Mouse (Mus musculus): ENCODE results near the gene Cemip.

Gene Cemip

GRCm38 (mm10) chr7:84102589-84102988, 16.3 kb upstream of the Cemip start:
- in situ Hi-C loops (cut with MboI; ENCODE audit: unreplicated experiment in 2 of 2): loop anchor here (10.0 to 25.0 kb wide), 4 partner anchors 440 to 1415 kb away; partner anchors contain the start of gene Zfand6 (in 1 of the 2)

- in situ Hi-C loops (cut with MboI; ENCODE audit: unreplicated experiment in 2 of 2): loop anchor here (10.0 to 25.0 kb wide), 4 partner anchors 438 to 1413 kb away; partner anchors contain the start of gene Zfand6 (in 1 of the 2)
Observed at GRCm38 (mm10) chr7:84100672-84101071, 14.4 kb upstream of the Cemip start.

DNA sequence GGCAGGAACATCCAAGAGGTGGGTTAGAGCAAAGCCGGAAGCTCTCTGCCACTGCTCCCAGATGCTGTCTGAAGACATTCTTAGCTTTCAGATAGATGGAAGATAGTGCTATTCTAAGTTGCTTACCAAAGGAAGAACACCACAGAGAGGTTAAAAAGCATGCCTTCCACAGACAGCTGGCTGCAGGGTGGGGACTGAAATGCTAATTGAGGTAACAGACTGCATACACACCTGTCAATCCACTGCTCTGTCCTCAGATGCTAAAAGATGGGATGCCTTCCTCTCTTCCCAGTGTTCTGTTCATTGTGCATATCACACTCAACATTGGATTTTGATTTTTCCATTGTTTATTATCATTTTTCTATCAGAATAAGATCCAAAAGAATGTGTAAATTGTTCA, 11.8 kb upstream of the Cemip start:
- in situ Hi-C loops (cut with MboI; ENCODE audit: unreplicated experiment in 2 of 2): no loop called here

DNA sequence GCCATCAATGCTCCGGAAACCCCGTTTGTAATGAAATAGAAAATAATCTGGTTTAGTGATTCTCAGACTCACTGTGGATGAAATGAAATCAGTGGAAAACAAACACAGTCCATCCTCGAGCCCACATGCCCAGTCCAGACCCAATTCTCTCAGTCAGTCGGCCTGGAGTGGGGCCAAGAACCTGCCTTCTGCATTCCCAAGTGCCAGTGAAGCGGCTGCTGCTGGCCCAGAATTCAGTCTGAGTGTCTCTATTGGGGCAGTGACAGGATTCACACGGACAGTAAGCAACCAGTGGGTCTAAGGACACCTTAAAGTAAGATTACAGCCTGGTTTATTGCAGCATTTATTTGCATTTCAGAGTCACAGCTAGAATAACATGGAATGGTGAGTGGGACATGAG, 10.2 kb upstream of the Cemip start:
- in situ Hi-C loops (cut with MboI; ENCODE audit: unreplicated experiment in 2 of 2): no loop called here

GRCm38 (mm10) chr7:84090793-84091192, 4.5 kb upstream of the Cemip start:
- in situ Hi-C loops (cut with MboI; ENCODE audit: unreplicated experiment in 2 of 2): no loop called here

DNA sequence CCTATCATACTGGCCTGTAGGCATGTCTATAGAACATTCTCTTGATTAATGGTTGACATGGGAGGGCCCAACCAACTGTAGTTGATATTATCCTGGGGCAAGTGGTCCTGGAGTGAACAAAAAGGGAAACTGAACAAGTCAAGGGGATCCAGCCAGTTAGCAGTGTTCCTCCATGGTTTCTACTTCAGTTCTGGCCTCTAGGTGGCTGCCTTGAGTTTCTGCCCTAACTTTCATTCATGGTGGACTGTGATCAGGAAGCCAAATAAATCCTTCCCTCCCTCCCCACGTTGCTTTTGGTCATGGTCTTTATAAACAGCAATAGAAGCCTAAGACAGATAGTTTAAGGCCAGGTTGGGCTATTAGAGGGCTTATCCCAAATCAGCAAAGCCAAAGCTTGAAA, 3.5 kb upstream of the Cemip start:
- in situ Hi-C loops (cut with MboI; ENCODE audit: unreplicated experiment in 2 of 2): loop anchor here (5.0 to 10.0 kb wide), 7 partner anchors 172 to 525 kb away; no protein-coding TSS in a partner anchor

- in situ Hi-C loops (cut with MboI; ENCODE audit: unreplicated experiment in 2 of 2): loop anchor here (5.0 to 10.0 kb wide), 7 partner anchors 172 to 524 kb away; no protein-coding TSS in a partner anchor
Observed at GRCm38 (mm10) chr7:84088971-84089370, 2.7 kb upstream of the Cemip start.

DNA sequence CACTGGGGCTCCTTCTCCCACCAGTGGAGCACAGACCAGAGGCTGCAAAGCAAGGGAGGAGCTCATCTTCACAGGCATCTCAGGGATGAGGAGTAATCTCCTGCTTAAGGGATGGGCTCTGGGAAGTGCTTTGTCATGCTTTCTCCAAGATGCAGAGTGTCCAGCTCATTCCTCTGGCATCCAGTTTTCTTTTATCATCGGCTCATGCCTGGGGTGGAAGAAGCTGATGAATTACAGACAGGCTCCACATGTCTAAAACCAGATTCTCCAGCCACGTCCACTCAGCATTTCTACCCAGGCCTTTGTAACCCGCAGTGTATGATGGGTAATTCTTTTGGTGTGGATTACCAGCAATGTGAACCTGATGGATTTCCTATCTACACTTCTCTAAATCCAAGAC, 1.9 kb upstream of the Cemip start:
- in situ Hi-C loops (cut with MboI; ENCODE audit: unreplicated experiment in 2 of 2): loop anchor here (5.0 to 10.0 kb wide), 7 partner anchors 171 to 523 kb away; no protein-coding TSS in a partner anchor

DNA sequence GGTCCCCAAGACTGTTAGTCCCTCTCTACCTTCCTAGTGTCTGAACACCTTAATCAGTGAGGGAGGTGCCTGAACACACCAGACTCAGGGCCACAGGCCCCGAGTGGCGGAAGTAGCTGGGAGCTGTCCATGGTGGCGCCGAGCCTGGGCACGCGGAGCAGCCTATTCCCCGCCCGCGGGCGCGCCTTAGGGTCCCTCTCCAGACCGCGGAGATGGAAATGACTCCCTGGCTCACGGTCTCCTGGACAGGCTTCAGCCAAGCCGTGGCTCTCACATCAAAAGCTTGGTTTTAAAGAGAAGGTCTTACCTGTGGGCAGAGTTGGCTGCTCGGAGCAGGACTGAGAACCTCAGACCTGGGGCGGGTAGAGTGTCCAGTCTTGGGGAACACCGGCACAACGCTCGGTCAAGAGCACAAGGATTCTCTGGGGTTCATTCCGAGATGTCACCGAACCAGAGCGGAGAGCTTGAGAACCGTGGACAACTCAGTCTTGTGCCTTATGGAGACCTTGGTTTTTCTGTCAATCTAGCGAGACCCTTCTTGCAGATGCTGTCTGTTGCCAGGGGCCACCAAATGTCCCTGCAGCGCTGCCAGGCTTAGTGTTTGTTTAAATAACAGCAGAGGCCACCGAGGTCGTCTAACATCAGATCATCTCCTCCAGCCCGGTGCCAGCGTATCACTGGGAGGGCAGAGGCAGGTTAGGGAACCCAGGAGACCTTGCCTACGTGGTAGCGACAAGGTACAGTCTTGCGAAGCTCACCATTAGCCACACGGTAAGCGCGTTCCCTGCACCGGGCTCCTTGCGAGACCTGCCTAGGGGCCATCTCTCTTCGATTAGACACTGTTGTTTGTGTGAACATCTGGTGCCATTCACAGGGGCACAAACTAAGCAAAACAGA, 1.0 kb downstream of the Cemip start:
- in situ Hi-C loops (cut with MboI; ENCODE audit: unreplicated experiment in 2 of 2): loop anchor here (5.0 to 10.0 kb wide), 7 partner anchors 168 to 520 kb away; no protein-coding TSS in a partner anchor

DNA sequence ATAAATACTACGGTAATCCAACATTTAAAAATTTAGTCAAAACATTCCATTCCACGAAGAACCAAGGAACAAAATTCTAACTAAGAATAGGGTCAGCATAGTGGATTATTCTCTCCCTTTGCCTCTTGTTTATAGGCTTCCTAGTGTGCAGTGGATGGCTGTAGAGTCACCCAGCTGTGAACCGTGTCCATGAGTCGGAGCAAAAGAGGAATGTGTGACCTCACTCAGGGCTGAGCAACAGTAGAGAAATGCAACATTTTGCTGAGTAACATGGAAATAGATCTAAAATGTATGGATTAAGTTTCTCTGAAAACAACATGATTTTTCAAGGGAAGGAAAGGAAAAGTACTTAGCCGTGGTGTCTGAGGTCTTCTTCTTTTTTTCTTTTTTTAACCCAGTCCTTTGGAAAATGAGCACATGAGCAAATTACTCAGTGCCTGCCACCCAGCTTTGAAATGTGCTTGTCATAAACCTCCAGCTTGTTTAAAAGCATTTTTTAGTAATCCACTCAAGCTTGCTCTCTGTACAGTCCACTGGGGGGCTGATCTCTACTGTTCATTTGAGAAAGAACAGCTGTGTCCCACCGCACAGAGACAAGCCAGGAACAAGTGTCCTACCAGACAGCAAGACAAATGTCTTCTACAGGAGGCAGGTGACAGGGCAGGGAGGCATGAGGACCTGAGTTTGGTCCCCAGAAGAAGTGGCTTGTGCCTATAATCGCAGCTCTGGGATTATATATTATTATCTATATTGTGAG, 8.9 kb downstream of the Cemip start:
- in situ Hi-C loops (cut with MboI; ENCODE audit: unreplicated experiment in 2 of 2): no loop called here

GRCm38 (mm10) chr7:84074266-84074665, 12.0 kb downstream of the Cemip start:
- in situ Hi-C loops (cut with MboI; ENCODE audit: unreplicated experiment in 2 of 2): no loop called here

DNA sequence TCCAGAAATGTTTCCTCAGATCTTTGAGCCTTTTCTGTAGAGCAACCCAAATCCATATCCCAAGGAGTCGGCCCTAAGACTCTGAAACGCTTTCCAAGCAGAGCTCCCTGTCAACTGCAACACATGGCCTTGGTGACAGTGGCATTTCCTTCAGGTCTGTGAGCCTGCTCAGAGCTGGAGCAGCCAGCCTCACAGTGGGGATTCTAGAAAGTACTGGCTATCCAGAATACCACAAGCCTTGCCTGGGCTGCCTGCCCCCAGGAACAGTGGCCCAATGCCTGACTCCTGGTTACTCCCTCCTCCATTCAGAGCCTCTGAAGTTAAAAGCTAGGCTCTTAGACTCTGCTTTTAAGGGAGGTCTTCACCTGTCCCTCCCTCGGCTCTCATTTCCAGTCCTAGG, 12.4 kb downstream of the Cemip start:
- in situ Hi-C loops (cut with MboI; ENCODE audit: unreplicated experiment in 2 of 2): no loop called here

- in situ Hi-C loops (cut with MboI; ENCODE audit: unreplicated experiment in 2 of 2): loop anchor here in 1 of 2 experiments (10.0 kb wide), 1 partner anchor 114 kb away; no protein-coding TSS in a partner anchor
Observed at GRCm38 (mm10) chr7:84068931-84069330, 17.4 kb downstream of the Cemip start.

DNA sequence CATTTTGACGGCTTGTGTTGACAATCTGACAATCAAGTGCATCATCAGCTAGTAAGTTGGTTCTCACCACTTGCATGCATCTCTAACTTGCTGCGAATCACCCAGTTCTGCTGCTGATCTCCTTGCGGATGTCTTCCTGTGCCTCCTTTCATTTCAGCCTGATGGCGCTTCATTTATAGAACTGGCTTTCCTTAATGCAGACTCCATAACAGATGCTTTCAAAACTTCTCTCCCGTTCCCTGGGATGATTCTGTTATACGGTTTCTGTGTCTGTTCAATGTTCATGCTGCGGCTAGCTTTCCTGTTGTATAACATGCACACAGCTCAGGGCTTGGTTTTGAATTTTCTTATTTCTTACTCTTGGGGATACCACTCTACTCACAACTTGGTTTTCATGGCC, 26.5 kb downstream of the Cemip start:
- in situ Hi-C loops (cut with MboI; ENCODE audit: unreplicated experiment in 2 of 2): loop anchor here in 1 of 2 experiments (10.0 kb wide), 1 partner anchor 105 kb away; no protein-coding TSS in a partner anchor

- in situ Hi-C loops (cut with MboI; ENCODE audit: unreplicated experiment in 2 of 2): no loop called here
Observed at GRCm38 (mm10) chr7:84055961-84056629, 30.2 kb downstream of the Cemip start.

DNA sequence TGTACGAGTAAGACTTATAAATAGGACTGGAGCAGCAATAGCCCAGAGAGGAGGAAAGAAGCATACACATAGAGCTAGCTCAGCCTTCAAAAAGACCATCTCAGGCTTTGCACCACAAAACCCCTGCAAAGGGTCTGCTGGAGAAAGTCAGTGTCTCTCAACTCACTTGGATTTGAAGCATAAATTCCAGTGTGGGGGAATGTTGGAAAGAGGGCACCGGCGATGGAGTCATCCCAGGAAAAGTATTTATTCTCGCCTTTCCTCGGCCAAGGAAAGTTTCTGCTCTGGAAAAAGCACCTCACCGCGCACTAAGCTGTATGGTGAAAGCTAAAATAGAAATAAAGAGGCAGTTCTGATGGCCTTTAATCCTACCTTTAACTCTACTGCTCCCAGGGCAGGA, 32.4 kb downstream of the Cemip start:
- in situ Hi-C loops (cut with MboI; ENCODE audit: unreplicated experiment in 2 of 2): no loop called here

GRCm38 (mm10) chr7:84051423-84051822, 34.9 kb downstream of the Cemip start:
- in situ Hi-C loops (cut with MboI; ENCODE audit: unreplicated experiment in 2 of 2): no loop called here

GRCm38 (mm10) chr7:84045546-84045945, 40.8 kb downstream of the Cemip start:
- in situ Hi-C loops (cut with MboI; ENCODE audit: unreplicated experiment in 2 of 2): no loop called here

GRCm38 (mm10) chr7:84044581-84045290, 41.6 kb downstream of the Cemip start:
- in situ Hi-C loops (cut with MboI; ENCODE audit: unreplicated experiment in 2 of 2): no loop called here

- in situ Hi-C loops (cut with MboI; ENCODE audit: unreplicated experiment in 2 of 2): no loop called here
Observed at GRCm38 (mm10) chr7:84042726-84043125, 43.6 kb downstream of the Cemip start.
